Mouse (Mus musculus) NIH3T3 (cell line): ENCODE results near the gene Taok1.
A peak's percentile ranks its signal among the peaks of the same experiment; 100 is the strongest.

Experiments
- DNase-seq: peaks from one replicate; pipeline ENCODE4 v3.0.0-alpha.2; 2012; ENCODE audit warnings: low read depth

Taok1 gene

DNA sequence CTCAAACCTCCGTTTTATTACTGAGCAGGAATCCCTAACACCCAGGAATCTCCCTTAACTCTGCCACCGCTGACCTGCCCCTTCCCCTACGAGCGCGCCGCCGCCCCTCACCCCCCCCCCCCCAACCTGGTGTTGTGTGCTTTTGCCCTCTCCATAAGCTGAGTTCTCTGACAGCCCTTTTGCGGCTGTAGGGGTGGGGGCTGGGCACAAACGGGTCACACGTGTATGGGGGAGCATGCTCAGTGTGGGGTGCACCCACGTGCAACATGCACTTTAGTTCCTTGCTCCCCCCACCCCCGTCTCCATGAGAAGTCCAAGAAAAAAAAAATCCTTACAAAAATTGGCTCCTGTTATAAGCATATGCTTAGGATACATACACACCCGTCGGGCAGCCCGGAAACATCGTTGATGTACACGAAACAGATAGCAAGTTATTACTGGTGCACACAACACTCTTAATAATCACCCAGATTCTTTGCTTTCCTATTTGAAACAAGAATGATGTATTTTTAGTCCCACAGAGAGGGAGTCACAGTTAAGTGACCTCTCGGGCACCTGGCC lies 115.2 kb downstream of the Taok1 start:
- DNase-seq = peak; percentile 60

DNA sequence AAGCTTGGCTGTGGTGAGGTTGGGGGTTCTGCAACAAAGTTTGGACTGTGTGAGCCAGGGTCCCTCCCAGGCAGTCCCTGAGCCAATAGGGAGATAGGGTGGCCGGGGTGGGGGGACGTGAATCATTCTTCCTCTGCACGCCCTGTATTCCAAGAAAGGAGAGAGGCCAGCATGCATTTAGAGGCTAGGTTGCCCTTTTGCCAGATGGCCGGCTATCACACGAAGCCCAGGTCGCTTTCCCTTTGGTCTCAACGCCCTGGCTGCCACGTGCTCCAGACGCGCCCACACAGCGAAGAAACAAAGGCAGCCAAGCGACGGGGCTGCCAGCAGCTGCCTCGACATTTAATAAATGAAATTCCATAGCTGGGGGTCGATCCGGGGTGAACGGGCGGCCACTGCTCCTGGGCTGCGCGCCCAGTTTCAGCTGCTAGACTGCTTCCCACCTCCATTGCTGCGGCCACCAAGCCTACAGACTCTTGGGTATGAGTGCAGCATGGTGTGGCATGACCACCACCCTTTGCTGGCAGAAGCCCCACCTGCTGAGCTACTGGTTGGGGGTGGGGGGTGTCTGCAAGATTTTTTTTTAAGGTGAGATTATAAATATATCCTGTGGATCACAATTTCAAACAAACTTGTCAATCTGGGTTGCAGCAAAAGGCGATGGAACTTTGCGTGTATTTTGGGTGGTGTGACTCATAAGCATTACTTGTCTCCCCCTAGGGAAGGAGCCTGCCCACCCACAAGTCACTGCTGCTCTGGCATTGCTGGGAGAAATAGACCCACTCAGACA lies 115.9 kb downstream of the Taok1 start:
- DNase-seq = peak; percentile 90

GRCm38 (mm10) chr11:77491123-77491501 lies 116.5 kb downstream of the Taok1 start:
- DNase-seq = peak; percentile 96

- DNase-seq = no peak
These were observed 117.2 kb downstream of the Taok1 start for GRCm38 (mm10) chr11:77490451-77490850.

- DNase-seq = peak; percentile 82
These were observed 117.9 kb downstream of the Taok1 start, which contains the start of gene Ankrd13b for GRCm38 (mm10) chr11:77489591-77490235. Gene Ankrd13b (minus strand): TSS chr11:77489678.

GRCm38 (mm10) chr11:77488771-77489581 lies 118.6 kb downstream of the Taok1 start:
- DNase-seq = peak; percentile 34

- DNase-seq = peak; percentile 60
These were observed 120.8 kb downstream of the Taok1 start for GRCm38 (mm10) chr11:77486798-77487197.

- no peak for DNase-seq
These were observed 122.4 kb downstream of the Taok1 start for GRCm38 (mm10) chr11:77485229-77485628.

GRCm38 (mm10) chr11:77483510-77484255 lies 123.9 kb downstream of the Taok1 start:
- DNase-seq = no peak

- peak; percentile 53 for DNase-seq
These were observed 124.6 kb downstream of the Taok1 start for GRCm38 (mm10) chr11:77483043-77483442.
